Mouse (Mus musculus): ENCODE measurements around the gene Olfr733.

DNA sequence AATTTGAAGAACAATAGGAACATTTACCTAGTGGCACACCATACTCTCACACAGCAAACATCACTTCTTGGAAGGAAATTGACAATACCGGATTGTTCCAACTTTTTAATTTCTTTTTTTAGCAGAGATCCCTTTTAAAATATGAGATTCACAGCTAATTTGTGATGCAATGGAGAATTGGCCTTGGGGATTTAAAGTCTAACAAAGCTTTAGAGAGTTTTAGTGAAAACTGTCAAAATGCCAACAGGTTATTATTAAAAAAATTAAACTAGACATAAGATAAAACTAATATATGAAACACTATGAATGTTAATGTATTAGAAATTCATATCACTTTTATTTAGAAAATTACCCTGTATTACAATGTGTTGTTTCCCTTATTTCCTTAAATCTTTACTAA is 17.2 kb downstream of the Olfr733 start, which contains the start of gene Olfr732:
- TF ChIP-seq CTCF (IDR thresholded peaks at IDR 0.05; ENCODE audit: insufficient read depth, low read length) = no peak
- TF ChIP-seq POLR2A (IDR thresholded peaks at IDR 0.05; ENCODE audit: borderline replicate concordance, extremely low read depth, low read depth, low read length) = no peak

All from lung, adult 2 months (tissue).